Mouse (Mus musculus) cortical plate, adult 2 months (tissue): Measurements from ENCODE around the gene Smoc1.

Experiments used
- CTCF ChIP-seq: fragments of 200-500 bp; IDR thresholded peaks from 2 replicates; pipeline ENCODE4 v1.5.1; 2011; ENCODE audit warnings: mild to moderate bottlenecking, control low read depth, low read length; ENCODE audit not compliant: insufficient read depth; ENCODE audit errors: extremely low read depth
- POLR2A ChIP-seq: fragments of 200-500 bp; IDR thresholded peaks from 2 replicates; pipeline ENCODE4 v1.6.1; 2011; ENCODE audit warnings: mild to moderate bottlenecking, low read length, control low read depth; ENCODE audit not compliant: insufficient read depth; ENCODE audit errors: extremely low read depth

DNA sequence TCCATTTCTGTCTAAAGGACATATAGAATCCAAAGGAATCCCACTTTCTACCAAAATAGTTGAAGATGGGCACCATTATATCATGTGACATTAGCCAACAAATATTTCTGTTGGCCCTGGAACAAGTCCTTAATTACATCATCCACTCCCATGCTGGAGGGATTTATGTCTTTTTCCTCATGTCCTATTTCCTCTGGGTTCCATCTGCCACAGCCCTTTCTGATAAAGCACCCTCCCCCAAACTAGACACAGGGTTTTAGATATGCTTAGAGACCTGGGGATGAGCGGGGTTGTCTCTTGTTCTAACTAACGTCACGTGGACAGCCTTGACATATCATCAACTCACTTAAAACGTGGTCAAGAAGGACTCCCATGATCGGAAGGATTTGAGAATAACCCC is 102.1 kb downstream of the Smoc1 start:
- no peak for TF ChIP-seq POLR2A
- no peak for TF ChIP-seq CTCF
